Comparison of ENCODE assay signal across 8 mouse cellular contexts in genomic region chr16:30387871-30388460, GRCm38 (mm10). TPM values are rescaled to one million over a fixed set of nuclear protein-coding genes. Genes with fewer than 3 reads are reported as not detected.
DNase-seq lines count a peak whose midpoint lies in the region; ATAC-seq and TF ChIP-seq lines count a peak whose summit lies in the region.

No protein-coding gene starts in this region.

- H3K9me3 ChIP-seq in erythroblast, embryonic 14.5 days (ENCODE audit: control insufficient read depth, low read length) = no peaks in the 10 kb centered on the region
- peaks cover 3% of the 10 kb centered on the region; the same call in 1 of the 2 replicates for H3K9me3 ChIP-seq in heart, postnatal 0 days (replicated peaks; ENCODE audit: control insufficient read depth, low read length)
- H3K9me3 ChIP-seq in lung, embryonic 15.5 days = no peaks in the 10 kb centered on the region

- peak overlapping the region; percentile 92 for H3K4me2 ChIP-seq in heart, postnatal 0 days (ENCODE audit: low read depth, low read length)
- H3K4me2 ChIP-seq in lung, embryonic 15.5 days = peak overlapping the region; percentile 72

- no peak for TF ChIP-seq CTCF in bone marrow, adult 2 months (IDR thresholded peaks at IDR 0.05; ENCODE audit: control insufficient read depth, insufficient read depth, low read length)
- TF ChIP-seq CTCF in heart, postnatal 0 days (IDR thresholded peaks at IDR 0.05; ENCODE audit: low read depth) = no peak

- H3K9ac ChIP-seq in heart, postnatal 0 days (replicated peaks; ENCODE audit: low read depth, low read length) = peak overlapping the region; percentile 82
- H3K9ac ChIP-seq in lung, embryonic 15.5 days = peak overlapping the region; percentile 81

- peak; percentile 3 for ATAC-seq in CD4-positive, CD25-positive, alpha-beta regulatory T cell, adult 4 months
- peak; percentile 47 for ATAC-seq in heart, postnatal 0 days (ENCODE audit: insufficient read depth, low read depth)
- ATAC-seq in lung, embryonic 15.5 days (ENCODE audit: borderline replicate concordance, extremely low read depth, low FRiP score, low TSS enrichment) = peak; percentile 37

- DNase-seq in heart, postnatal 0 days (ENCODE audit: low spot score) = peak; percentile 13
- peak; percentile 25 to 70 for DNase-seq in kidney, postnatal 25 days
- peak; percentile 45 for DNase-seq in ovary, postnatal 36 days (ENCODE audit: low spot score)
- peak; percentile 44 to 66 for DNase-seq in thymus, postnatal 36 days

- TF ChIP-seq POLR2A in bone marrow, adult 2 months (IDR thresholded peaks at IDR 0.05; ENCODE audit: borderline replicate concordance, control insufficient read depth, low read depth, low read length) = no peak

- peaks cover 4% of the 10 kb centered on the region; the same call in 1 of the 2 replicates for H3K4me1 ChIP-seq in bone marrow, adult 2 months (ENCODE audit: control insufficient read depth, insufficient read depth, low read length)
- peaks cover 45% of the 10 kb centered on the region for H3K4me1 ChIP-seq in erythroblast, embryonic 14.5 days (ENCODE audit: control insufficient read depth)
- H3K4me1 ChIP-seq in heart, postnatal 0 days (ENCODE audit: control insufficient read depth, insufficient read depth) = peaks cover 16% of the 10 kb centered on the region
- peaks cover 27% of the 10 kb centered on the region for H3K4me1 ChIP-seq in lung, embryonic 15.5 days

- peaks cover 36% of the 10 kb centered on the region for H3K36me3 ChIP-seq in erythroblast, embryonic 14.5 days (ENCODE audit: control insufficient read depth)
- H3K36me3 ChIP-seq in heart, postnatal 0 days (replicated peaks; ENCODE audit: control insufficient read depth, insufficient read depth, low read length) = peaks cover under 1% of the 10 kb centered on the region
- H3K36me3 ChIP-seq in lung, embryonic 15.5 days = peaks cover 5% of the 10 kb centered on the region; the same call in 1 of the 2 replicates

- peak overlapping the region; percentile 89 for H3K4me3 ChIP-seq in bone marrow, adult 2 months (replicated peaks; ENCODE audit: control insufficient read depth, low read depth, low read length)
- peak overlapping the region; percentile 95 for H3K4me3 ChIP-seq in erythroblast, embryonic 14.5 days (replicated peaks)
- H3K4me3 ChIP-seq in heart, postnatal 0 days (ENCODE audit: low read depth, low read length) = peak overlapping the region; percentile 83
- peak overlapping the region; percentile 80 for H3K4me3 ChIP-seq in lung, embryonic 15.5 days

- H3K27me3 ChIP-seq in erythroblast, embryonic 14.5 days (ENCODE audit: control insufficient read depth) = no peaks in the 10 kb centered on the region
- no peaks in the 10 kb centered on the region for H3K27me3 ChIP-seq in heart, postnatal 0 days (ENCODE audit: control insufficient read depth, insufficient read depth, low read length)
- peaks cover 4% of the 10 kb centered on the region; the same call in 1 of the 2 replicates for H3K27me3 ChIP-seq in lung, embryonic 15.5 days

- 0 out of 2 replicates have a peak, but pooled peaks have one; percentile 6 for TF ChIP-seq EP300 in heart, postnatal 0 days (IDR thresholded peaks at IDR 0.05; ENCODE audit: low read depth)

- WGBS in bone marrow, adult 2 months = under 1% methylated on average over 49 of the region's 49 CpGs
- under 1% methylated on average over 46 of the region's 49 CpGs for WGBS in heart, postnatal 0 days
- under 1% methylated on average over 46 of the region's 49 CpGs for WGBS in lung, embryonic 15.5 days

- H3K27ac ChIP-seq in bone marrow, adult 2 months (ENCODE audit: control insufficient read depth, insufficient read depth, low read depth, low read length, poor library complexity) = peak overlapping the region; percentile 67
- H3K27ac ChIP-seq in heart, postnatal 0 days (ENCODE audit: low read depth) = peak overlapping the region; percentile 63
- peak overlapping the region; percentile 93 for H3K27ac ChIP-seq in lung, embryonic 15.5 days

RNA-seq across cellular contexts. Expression of gene Atp13a3, which starts 17.8 kb away (rescaled TPM):
- 10 to 100 TPM in 1 of 2 experiments, 1 to 10 TPM in 1; 8.8 to 13.1 TPM for polyA plus RNA-seq in CD4-positive, CD25-positive, alpha-beta regulatory T cell, adult 4 months (2017; shearing (Covaris generic))
- 20.0 and 24.2 TPM in 2 replicates for polyA plus RNA-seq in bone marrow, adult 2 months (2011; ENCODE audit: insufficient read depth, insufficient read length, low replicate concordance, missing spikeins)
- polyA plus RNA-seq in erythroblast, embryonic 14.5 days (2012) = 0.57 and 0.65 TPM in 2 replicates
- total RNA-seq in heart, postnatal 0 days (2014; rRNA removed; ENCODE audit: low replicate concordance) = 27.1 and 34.4 TPM in 2 replicates
- polyA plus RNA-seq in heart, postnatal 0 days (2015; fragmentation: Nextera tagmentation; extraction: Ambion mirVana) = 3.9 and 4.5 TPM in 2 replicates
- polyA plus RNA-seq in lung, embryonic 15.5 days (2015; fragmentation: Nextera tagmentation; extraction: Ambion mirVana) = 12.4 and 13.5 TPM in 2 replicates

Comparison
In these comparisons a context has a peak if more than half of its experiments do, and no peak if none do; other contexts are left out.
1. Peak in every context shown above with its lines: DNase-seq, ATAC-seq, H3K4me3 ChIP-seq and H3K27ac ChIP-seq.